Mouse (Mus musculus): Measurements from ENCODE around the gene Hbs1l. TPM values are rescaled to one million over a fixed set of nuclear protein-coding genes. Genes with fewer than 3 reads are reported as not detected.

The Hbs1l gene
- polyA plus RNA-seq, 1 experiment from 2014 or later = 67.1 TPM

DNA sequence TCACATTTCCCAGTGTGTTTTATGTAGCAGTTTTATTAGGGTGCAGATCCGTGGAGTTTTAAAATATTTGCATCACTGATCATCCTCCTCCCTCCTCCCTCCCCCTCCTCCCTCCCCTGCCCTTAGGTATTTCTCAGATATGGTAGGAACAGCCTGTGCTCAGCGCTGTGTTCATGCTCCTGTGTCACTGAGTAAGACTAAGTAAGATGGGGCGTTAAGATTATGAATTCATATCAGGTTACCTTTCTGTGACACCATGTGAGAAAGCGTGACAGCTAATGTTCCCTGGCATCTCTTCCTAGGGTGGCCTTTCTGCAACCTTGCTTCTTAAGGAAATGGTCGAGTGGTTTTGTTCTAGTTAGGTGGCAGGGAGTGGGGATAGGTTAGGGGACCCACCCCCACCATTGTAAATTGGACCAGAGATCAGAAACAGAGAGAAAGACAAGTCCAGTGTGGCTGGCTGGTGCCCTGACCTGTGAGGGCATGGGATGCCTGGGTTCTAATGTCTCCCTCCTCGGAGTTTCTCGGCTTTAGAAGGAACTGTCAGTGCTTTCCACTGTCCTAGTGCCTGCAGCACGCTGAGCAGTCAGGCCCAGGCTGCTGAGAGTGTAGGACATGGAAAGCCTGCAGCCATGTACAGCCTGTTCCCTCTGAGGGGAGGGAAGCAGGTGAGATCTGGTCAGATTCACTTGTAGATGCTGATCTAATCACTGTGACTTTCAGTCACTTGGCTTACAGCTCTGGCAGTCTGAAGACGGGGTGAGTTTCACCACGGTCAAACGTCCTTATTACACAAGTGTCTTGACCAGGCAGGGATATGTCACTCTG is 110.1 kb downstream of the Hbs1l start:
- Histone ChIP-seq H3K27me3 (ENCODE audit: control insufficient read depth, insufficient read depth, low read length) (no peaks in the 10 kb centered on the region), H3K27ac (replicated peaks in 1 of 2; ENCODE audit: control insufficient read depth in 1 of 2, insufficient read depth in 1 of 2, low read depth in 2 of 2, low read length in 2 of 2) (no peak overlapping the region), H3K4me1 (ENCODE audit: control insufficient read depth in 2 of 2, insufficient read depth in 2 of 2, low read length in 2 of 2) (peaks cover 3 to 12% of the 10 kb centered on the region in 2 experiments), H3K9ac (ENCODE audit: low read length) (no peak overlapping the region), H3K36me3 (ENCODE audit: control insufficient read depth, insufficient read depth, low read length) (no peaks in the 10 kb centered on the region), H3K4me2 (ENCODE audit: low read length) (no peak overlapping the region), H3K4me3 (ENCODE audit: control insufficient read depth in 1 of 2, insufficient read depth in 1 of 2, low read depth in 1 of 2, low read length in 2 of 2) (no peak overlapping the region), H3K9me3 (ENCODE audit: control insufficient read depth, low read length) (no peaks in the 10 kb centered on the region)
- WGBS = 79% methylated on average over 11 of the region's 11 CpGs
- ATAC-seq (ENCODE audit: insufficient number of reproducible peaks, insufficient read depth, low FRiP score, low read depth) = no peak

- Histone ChIP-seq H3K27me3 (ENCODE audit: control insufficient read depth, insufficient read depth, low read length) (no peaks in the 10 kb centered on the region), H3K36me3 (ENCODE audit: control insufficient read depth, insufficient read depth, low read length) (no peaks in the 10 kb centered on the region)
- 83% methylated on average over 5 of the region's 5 CpGs for WGBS
These were observed 114.9 kb downstream of the Hbs1l start for GRCm38 (mm10) chr10:21410711-21411110.

DNA sequence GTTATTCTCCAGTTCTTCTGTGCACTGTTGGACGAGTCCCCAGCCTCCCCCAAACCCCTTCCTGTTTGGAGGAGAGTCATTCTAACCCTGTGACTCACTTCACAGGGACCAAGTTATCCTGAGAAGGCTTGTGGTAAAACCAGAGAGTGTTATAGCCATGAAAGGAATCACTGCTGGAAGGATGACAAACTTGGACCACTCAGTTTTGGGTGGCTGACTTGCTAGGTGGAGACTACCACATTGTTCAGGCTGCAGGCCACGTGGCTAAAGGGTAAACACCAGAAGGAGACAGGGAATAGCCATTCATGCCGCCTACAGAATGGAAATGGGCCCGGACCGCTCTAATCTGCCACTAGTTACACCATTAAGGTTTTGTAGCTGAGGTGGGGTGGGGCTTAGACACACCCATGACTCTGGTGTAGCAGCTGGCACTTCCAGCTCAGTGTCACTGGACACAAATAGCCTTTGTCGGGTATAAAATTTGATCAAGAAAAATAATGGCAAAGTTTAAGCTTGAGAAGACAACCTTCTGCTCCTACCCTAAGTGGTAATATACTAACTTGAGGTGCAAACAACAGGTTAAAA is 115.9 kb downstream of the Hbs1l start:
- no peak overlapping the region for H3K27ac ChIP-seq (replicated peaks in 1 of 2; ENCODE audit: control insufficient read depth in 1 of 2, insufficient read depth in 1 of 2, low read depth in 2 of 2, low read length in 2 of 2)
- H3K9me3 ChIP-seq (ENCODE audit: control insufficient read depth, low read length) = no peaks in the 10 kb centered on the region
- no peak for ATAC-seq (ENCODE audit: insufficient number of reproducible peaks, insufficient read depth, low FRiP score, low read depth)
- no peaks in the 10 kb centered on the region for H3K36me3 ChIP-seq (ENCODE audit: control insufficient read depth, insufficient read depth, low read length)
- 76% methylated on average over 6 of the region's 6 CpGs for WGBS
- H3K4me2 ChIP-seq (ENCODE audit: low read length) = no peak overlapping the region
- H3K4me3 ChIP-seq (ENCODE audit: control insufficient read depth in 1 of 2, insufficient read depth in 1 of 2, low read depth in 1 of 2, low read length in 2 of 2) = no peak overlapping the region
- peaks cover 4 to 7% of the 10 kb centered on the region in 2 experiments; a peak in 2 of 4 replicates for H3K4me1 ChIP-seq (ENCODE audit: control insufficient read depth in 2 of 2, insufficient read depth in 2 of 2, low read length in 2 of 2)
- H3K9ac ChIP-seq (ENCODE audit: low read length) = no peak overlapping the region
- no peaks in the 10 kb centered on the region for H3K27me3 ChIP-seq (ENCODE audit: control insufficient read depth, insufficient read depth, low read length)

More at GRCm38 (mm10) chr10:21410711-21411110, 114.9 kb downstream of the Hbs1l start:
- Histone ChIP-seq H3K9me3 (ENCODE audit: control insufficient read depth, low read length) (no peaks in the 10 kb centered on the region), H3K4me2 (ENCODE audit: low read length) (no peak overlapping the region), H3K4me1 (ENCODE audit: control insufficient read depth in 2 of 2, insufficient read depth in 2 of 2, low read length in 2 of 2) (peaks cover 0 to 3% of the 10 kb centered on the region in 2 experiments; a peak in 2 of 4 replicates), H3K9ac (ENCODE audit: low read length) (no peak overlapping the region), H3K4me3 (ENCODE audit: control insufficient read depth in 1 of 2, insufficient read depth in 1 of 2, low read depth in 1 of 2, low read length in 2 of 2) (no peak overlapping the region), H3K27ac (replicated peaks in 1 of 2; ENCODE audit: control insufficient read depth in 1 of 2, insufficient read depth in 1 of 2, low read depth in 2 of 2, low read length in 2 of 2) (no peak overlapping the region)
- no peak for ATAC-seq (ENCODE audit: insufficient number of reproducible peaks, insufficient read depth, low FRiP score, low read depth)

DNA sequence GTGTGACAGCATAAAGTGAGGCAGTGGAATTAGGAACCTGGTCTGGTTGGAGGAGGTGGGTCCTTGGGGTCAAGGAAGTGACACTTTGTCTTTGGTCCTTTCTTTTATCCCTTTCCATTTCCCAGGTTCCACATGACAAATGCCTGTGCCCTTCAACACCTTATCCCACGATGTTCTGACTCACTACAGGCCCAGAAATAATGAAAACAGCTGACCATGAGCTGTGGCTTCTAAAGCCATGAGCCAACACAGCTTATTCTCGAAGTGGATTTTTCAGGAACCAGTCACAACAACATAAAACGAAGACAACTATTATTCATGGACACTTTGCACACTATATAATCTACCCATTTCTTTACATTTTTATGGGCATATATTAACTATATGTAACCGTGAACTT is 119.3 kb downstream of the Hbs1l start:
- H3K36me3 ChIP-seq (ENCODE audit: control insufficient read depth, insufficient read depth, low read length) = no peaks in the 10 kb centered on the region
- no peaks in the 10 kb centered on the region for H3K27me3 ChIP-seq (ENCODE audit: control insufficient read depth, insufficient read depth, low read length)
- H3K9ac ChIP-seq (ENCODE audit: low read length) = no peak overlapping the region
- 67% methylated on average over 4 of the region's 4 CpGs for WGBS
- peaks cover 4 to 7% of the 10 kb centered on the region in 2 experiments; a peak in 2 of 4 replicates for H3K4me1 ChIP-seq (ENCODE audit: control insufficient read depth in 2 of 2, insufficient read depth in 2 of 2, low read length in 2 of 2)
- no peak overlapping the region for H3K4me2 ChIP-seq (ENCODE audit: low read length)
- no peak overlapping the region for H3K4me3 ChIP-seq (ENCODE audit: control insufficient read depth in 1 of 2, insufficient read depth in 1 of 2, low read depth in 1 of 2, low read length in 2 of 2)
- no peaks in the 10 kb centered on the region for H3K9me3 ChIP-seq (ENCODE audit: control insufficient read depth, low read length)
- no peak overlapping the region for H3K27ac ChIP-seq (replicated peaks in 1 of 2; ENCODE audit: control insufficient read depth in 1 of 2, insufficient read depth in 1 of 2, low read depth in 2 of 2, low read length in 2 of 2)
- ATAC-seq (ENCODE audit: insufficient number of reproducible peaks, insufficient read depth, low FRiP score, low read depth) = no peak

GRCm38 (mm10) chr10:21416184-21416583 is 120.4 kb downstream of the Hbs1l start:
- ATAC-seq (ENCODE audit: insufficient number of reproducible peaks, insufficient read depth, low FRiP score, low read depth) = no peak
- Histone ChIP-seq H3K4me3 (ENCODE audit: control insufficient read depth in 1 of 2, insufficient read depth in 1 of 2, low read depth in 1 of 2, low read length in 2 of 2) (no peak overlapping the region), H3K4me1 (ENCODE audit: control insufficient read depth in 2 of 2, insufficient read depth in 2 of 2, low read length in 2 of 2) (peaks cover 6 to 7% of the 10 kb centered on the region in 2 experiments; a peak in 3 of 4 replicates), H3K36me3 (ENCODE audit: control insufficient read depth, insufficient read depth, low read length) (no peaks in the 10 kb centered on the region), H3K4me2 (ENCODE audit: low read length) (no peak overlapping the region), H3K27me3 (ENCODE audit: control insufficient read depth, insufficient read depth, low read length) (no peaks in the 10 kb centered on the region), H3K9ac (ENCODE audit: low read length) (no peak overlapping the region), H3K27ac (replicated peaks in 1 of 2; ENCODE audit: control insufficient read depth in 1 of 2, insufficient read depth in 1 of 2, low read depth in 2 of 2, low read length in 2 of 2) (no peak overlapping the region), H3K9me3 (ENCODE audit: control insufficient read depth, low read length) (no peaks in the 10 kb centered on the region)
- 80% methylated on average over 5 of the region's 5 CpGs for WGBS

Other genes with a start within 250 kb of the Hbs1l start
- 0.90 and 1.0 TPM in 2 replicates for gene Myb, start 135.0 kb upstream of the Hbs1l start, polyA plus RNA-seq (2014; fragmentation: Nextera tagmentation; extraction: Ambion mirVana)
- gene Aldh8a1, start 81.3 kb downstream of the Hbs1l start, polyA plus RNA-seq (2014; fragmentation: Nextera tagmentation; extraction: Ambion mirVana) = not detected in 2 replicates